Mouse (Mus musculus) embryonic stem cell, embryonic (primary cell): Measurements from ENCODE around the gene Tacr2.

Experiments used
- CTCF ChIA-PET, 4 experiments: fragments of 300-600 bp in 2 of 4; fragments of 350-600 bp in 2 of 4; sonication (Branson Sonifier 250); formaldehyde crosslinking; loops; one replicate each; lab custom pipeline; 2022; ENCODE audit warnings: inconsistent platforms in 2 of 4; lab: Charles Lee
- POLR2A ChIA-PET, 4 experiments: fragments of 300-600 bp in 2 of 4; fragments of 350-600 bp in 2 of 4; sonication (Branson Sonifier 250); formaldehyde crosslinking; loops; one replicate each; lab custom pipeline; 2022; ENCODE audit warnings: antibody characterized with exemption in 4 of 4, inconsistent platforms in 1 of 4; lab: Charles Lee

Tacr2 gene

DNA sequence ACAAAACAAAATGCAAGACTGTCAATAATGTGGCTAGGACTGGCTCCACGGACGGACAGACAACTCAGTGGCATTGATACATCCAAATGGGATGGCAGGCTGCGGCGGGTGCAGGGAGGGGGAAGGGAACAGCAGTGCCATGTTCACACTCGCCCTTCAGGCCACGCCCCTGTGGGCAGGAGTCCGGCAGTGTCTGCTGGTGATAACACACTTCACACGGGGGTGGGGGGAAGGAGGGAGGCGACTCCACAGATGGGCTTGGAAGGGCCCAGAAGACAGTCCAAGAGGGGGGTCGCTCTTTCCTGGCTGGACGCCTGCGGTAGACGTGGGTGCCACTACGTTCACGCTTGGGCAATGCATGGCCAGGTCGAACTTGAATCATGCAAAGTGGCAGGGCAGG is 17.0 kb downstream of the Tacr2 start:
- ChIA-PET POLR2A (interaction anchor here in 1 of 4 experiments (0.6 kb wide), 1 partner anchor 82 kb away, joined by 8 read pairs; no protein-coding TSS in a partner anchor), CTCF (interaction anchor here in 3 of 4 experiments (1.3 to 3.4 kb wide), 5 partner anchors 8 to 142 kb away, joined by 3 to 30 read pairs (median 12); no protein-coding TSS in a partner anchor)

DNA sequence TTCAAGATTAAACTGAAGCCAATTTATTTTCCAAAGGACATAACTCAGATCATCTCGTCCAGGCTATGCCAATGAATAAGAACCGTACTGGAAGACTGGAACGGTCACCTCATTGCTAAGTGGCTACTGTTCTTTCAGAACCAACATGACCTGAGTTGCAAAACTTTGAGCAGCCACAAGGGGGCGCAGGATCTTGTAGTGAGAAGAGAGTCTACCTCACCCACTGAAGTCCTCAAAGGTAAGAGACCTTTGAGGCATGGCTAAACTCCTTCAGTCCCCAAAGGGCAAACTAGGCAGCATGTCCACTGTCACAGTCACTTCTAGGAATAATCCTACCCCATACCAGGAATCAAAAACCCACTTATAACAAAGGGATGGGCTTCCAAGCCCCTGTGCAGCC is 23.0 kb downstream of the Tacr2 start:
- ChIA-PET CTCF (interaction anchor here in 1 of 4 experiments (1.0 kb wide), 1 partner anchor 106 kb away, joined by 3 read pairs; no protein-coding TSS in a partner anchor), POLR2A (no interaction called here)

DNA sequence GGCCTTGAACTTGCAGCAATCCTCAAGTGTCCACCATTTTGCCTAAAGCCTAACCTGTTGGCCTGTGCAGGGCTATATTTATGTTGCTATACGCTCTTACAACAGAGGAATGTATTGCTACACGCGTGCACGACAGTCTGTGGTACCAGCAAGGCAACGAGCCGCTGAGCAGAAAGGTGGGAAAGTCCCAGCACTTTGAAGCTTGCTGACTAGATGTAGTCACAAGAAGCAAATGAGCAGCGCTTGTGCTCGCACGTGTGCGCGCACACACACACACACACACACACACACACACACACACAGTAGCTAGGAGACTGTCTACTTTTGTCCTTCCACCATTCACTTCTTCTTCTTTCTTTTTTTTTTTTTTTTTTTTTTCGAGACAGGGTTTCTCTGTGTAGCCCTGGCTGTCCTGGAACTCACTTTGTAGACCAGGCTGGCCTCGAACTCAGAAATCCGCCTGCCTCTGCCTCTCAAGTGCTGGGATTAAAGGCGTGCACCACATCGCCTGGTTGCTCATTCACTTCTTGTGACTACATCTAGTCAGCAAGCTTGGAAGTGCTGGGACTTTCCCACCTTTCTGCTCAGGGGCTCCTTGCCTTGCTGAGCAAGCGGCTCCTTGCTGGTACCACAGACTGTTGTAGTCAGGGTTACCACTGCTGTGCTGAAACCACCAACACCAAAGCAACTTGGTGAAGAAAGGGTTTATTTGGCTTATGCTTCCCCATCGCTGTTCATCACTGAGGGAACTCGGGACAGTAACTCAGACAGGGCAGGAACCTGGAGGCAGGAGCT is 25.5 kb downstream of the Tacr2 start:
- POLR2A ChIA-PET, result interaction anchor here in 2 of 4 experiments (1.0 to 1.1 kb wide), 2 partner anchors 17 to 127 kb away, joined by 3 read pairs; no protein-coding TSS in a partner anchor

DNA sequence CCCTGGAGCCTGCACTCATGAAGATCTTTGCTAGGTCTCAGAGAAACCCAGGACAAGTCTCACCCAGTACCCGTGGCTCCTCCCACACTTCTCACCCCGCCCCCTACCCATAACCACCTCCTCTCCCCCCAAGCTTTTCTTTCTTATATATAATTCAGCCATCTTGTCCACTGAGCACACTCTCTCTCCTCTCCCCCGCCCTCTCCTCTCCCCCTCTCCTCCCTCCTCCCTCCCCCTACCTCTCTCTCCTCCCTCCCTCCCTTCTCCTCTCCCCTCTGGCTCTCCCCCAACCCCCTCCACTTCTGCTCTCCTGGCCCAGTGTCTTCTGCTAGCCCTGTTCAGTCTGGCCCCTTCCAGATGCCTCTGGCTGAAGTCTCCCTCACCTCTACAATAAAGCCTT is 26.8 kb downstream of the Tacr2 start:
- ChIA-PET CTCF (interaction anchor here in 3 of 4 experiments (0.5 to 1.1 kb wide), 5 partner anchors 18 to 223 kb away, joined by 3 to 4 read pairs (median 3); no protein-coding TSS in a partner anchor), POLR2A (interaction anchor here in 3 of 4 experiments (0.6 to 1.5 kb wide), 7 partner anchors 12 to 208 kb away, joined by 3 to 8 read pairs (median 3); no protein-coding TSS in a partner anchor)

More for the DNA sequence above, 25.5 kb downstream of the Tacr2 start:
- CTCF ChIA-PET, result interaction anchor here in 1 of 4 experiments (0.7 kb wide), 1 partner anchor 15 kb away, joined by 12 read pairs; no protein-coding TSS in a partner anchor

DNA sequence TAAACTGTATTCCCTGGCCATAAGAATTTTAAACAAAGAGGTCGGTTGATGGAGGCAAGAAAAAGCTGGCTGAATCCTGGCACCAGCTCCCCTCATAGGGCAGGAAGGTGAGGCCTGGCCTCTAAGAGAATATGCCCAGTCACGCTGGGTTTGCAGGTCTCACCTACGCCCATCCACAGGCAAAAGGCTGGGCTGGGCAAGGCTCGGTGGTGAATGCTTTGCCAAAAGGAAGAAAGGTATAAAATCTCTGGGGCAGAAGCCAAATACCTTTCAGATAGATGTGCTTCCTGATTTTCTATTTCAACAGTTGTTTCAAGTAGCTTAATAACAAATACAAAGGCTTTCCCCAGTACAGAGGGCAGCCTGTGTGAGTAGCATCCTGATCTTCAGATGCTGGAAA is 27.4 kb downstream of the Tacr2 start:
- ChIA-PET POLR2A (interaction anchor here in 2 of 4 experiments (0.8 to 1.5 kb wide), 6 partner anchors 13 to 207 kb away, joined by 3 to 5 read pairs (median 3); no protein-coding TSS in a partner anchor), CTCF (interaction anchor here in 3 of 4 experiments (0.5 to 1.1 kb wide), 4 partner anchors 19 to 479 kb away, joined by 3 to 4 read pairs (median 4); no protein-coding TSS in a partner anchor)

DNA sequence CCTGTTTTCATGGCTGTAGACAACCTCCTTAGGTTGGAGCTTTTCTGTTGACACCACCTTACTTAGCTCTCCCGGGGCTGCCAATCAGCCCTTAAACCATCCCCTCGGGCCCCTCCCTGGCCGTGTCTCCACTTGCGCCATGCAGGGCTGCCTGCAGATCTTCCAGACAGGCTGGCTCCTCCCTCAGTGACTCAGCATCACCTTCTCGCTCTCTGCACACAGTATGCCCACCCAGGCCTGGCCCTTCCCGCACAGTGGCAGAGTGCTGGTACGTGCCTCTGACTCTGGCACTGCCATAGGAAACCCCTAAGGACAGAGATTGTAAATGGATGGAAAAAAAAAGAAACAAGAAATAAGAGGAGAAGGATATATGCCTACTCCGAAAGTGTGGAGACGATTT is 30.5 kb downstream of the Tacr2 start:
- CTCF ChIA-PET, result interaction anchor here in 3 of 4 experiments (0.5 to 1.4 kb wide), 5 partner anchors 13 to 235 kb away, joined by 3 to 5 read pairs (median 3); no protein-coding TSS in a partner anchor
- POLR2A ChIA-PET, result interaction anchor here in 3 of 4 experiments (0.5 to 2.1 kb wide), 22 partner anchors 11 to 1559 kb away, joined by 3 to 9 read pairs (median 4); no protein-coding TSS in a partner anchor

DNA sequence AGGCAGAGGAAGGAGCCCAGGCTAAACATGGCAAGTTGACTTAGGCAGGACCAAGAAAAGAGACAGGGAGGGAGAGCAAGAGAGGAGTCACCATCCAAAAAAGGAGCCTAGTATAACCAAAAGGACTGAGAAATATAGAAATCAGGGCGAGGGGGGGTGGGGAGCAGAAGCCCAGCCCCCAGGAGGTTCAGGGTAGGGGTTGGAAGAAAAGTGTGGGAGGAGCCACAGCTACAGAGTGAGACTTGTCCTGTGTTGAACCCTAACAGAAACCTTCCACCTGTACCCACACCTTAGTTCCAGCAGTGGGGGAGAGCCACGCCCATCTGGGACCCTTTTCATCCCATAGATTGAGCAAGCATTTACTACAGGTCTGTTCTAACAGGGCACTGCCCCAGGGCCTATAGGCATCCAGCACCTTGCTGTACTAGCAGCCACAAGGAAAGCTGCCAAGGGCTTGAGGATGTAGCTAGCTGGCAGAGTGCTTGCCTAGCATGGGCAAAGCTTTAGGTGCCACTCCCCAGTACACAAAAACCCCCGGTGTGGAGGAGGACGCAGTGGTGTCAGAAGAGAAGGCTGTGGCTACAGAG is 31.1 kb downstream of the Tacr2 start:
- ChIA-PET POLR2A (interaction anchor here in 3 of 4 experiments (0.6 to 2.1 kb wide), 27 partner anchors 9 to 1560 kb away, joined by 3 to 9 read pairs (median 4); no protein-coding TSS in a partner anchor), CTCF (interaction anchor here in 3 of 4 experiments (0.7 to 1.4 kb wide), 4 partner anchors 13 to 234 kb away, joined by 3 to 5 read pairs (median 4); no protein-coding TSS in a partner anchor)

DNA sequence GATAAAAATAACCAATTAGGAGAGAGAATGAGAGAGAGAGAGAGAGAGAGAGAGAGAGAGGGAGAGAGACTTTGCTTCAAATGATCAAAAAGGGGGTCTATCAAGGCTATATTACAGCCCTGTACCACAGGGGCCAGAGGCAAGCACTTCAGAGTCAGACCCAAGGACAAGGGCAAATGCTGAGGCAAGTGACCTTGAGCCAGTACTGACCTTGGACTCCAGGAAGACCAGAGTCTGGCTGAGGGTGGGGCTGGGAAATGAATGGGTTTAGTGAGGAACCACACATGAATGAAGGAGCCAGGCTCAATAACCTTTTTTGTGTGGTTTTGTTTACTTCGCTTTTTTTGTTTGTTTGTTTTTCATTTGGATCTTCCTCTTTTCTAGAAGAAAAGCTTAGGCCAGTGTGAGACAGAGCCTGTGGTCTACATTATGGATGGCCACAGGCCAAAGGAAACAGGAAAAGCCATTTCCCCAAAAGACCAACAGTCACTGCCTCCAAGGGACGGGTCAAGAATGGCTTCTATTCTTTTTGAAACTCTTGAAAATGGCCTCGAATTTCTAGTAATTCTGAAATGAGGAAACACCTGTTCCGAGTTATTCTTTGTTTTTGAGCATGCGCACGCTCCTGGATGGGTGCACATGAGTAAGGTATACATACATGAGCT is 35.4 kb downstream of the Tacr2 start:
- ChIA-PET POLR2A (interaction anchor here in 3 of 4 experiments (0.7 to 1.3 kb wide), 4 partner anchors 11 to 545 kb away, joined by 3 to 5 read pairs (median 4); no protein-coding TSS in a partner anchor), CTCF (interaction anchor here in 2 of 4 experiments (0.5 to 2.1 kb wide), 4 partner anchors 8 to 361 kb away, joined by 3 to 5 read pairs (median 4); no protein-coding TSS in a partner anchor)

DNA sequence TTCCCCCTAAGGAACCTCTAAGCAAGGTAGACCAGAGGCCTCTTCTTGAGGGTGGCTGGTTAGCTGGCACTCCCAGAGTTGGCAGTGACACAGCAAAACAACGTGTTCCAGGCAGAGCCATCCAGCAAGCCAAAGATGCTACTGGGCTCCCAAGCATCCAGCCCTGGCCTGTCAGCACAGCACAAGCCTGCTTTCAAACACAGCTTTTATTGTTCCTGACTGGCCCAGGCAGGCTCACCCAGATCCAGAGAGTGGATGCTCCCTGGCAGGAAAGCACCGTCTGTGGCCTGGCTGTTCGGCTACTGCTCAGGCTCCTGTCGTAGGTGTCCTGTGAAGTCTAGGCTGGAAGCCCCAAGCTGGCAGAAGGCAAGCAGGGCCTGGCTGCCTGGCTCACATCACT is 41.9 kb downstream of the Tacr2 start:
- CTCF ChIA-PET, result interaction anchor here in 2 of 4 experiments (0.9 to 1.7 kb wide), 2 partner anchors 32 to 139 kb away, joined by 3 to 5 read pairs; no protein-coding TSS in a partner anchor
- POLR2A ChIA-PET, result interaction anchor here (0.6 to 3.6 kb wide), 8 partner anchors 11 to 193 kb away, joined by 3 to 9 read pairs (median 4); no protein-coding TSS in a partner anchor

DNA sequence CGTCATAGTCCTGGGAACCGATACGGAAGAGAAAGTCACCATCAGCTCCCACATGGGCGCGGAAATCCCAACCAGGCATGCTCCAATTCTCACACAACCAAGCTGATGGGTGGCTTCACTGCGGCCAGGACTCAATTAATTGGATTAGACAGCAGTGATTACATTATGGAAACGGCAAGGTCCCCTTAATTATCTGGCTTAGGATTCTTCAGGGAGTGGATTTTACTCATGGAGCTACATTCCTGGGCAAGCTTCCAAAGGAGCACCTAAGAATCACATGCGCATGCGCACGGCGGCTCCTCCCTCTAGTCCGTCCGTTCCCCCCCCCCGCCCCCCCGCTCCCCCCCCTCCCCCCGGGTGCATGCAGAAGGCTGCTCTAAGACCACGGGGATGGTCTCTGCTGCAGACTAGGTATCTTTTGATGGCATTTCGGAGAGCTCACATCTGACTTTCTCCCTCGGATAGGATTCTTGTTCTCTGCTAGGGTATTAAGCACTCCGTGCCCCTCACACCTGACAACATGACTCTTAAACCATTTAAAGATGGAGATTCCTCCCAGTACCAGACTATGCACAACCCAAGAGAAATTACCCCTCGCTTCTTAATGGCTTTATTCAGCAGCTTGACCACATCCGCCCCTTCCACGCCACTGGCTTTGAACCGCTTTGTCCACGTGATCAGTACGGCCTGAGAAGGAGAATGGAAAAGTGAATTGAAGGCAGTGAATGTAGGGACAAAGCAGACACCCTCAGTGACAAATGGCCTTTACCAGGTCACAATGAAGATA is 44.0 kb downstream of the Tacr2 start:
- CTCF ChIA-PET, result interaction anchor here in 3 of 4 experiments (0.5 to 2.0 kb wide), 9 partner anchors 9 to 678 kb away, joined by 3 to 8 read pairs (median 4); no protein-coding TSS in a partner anchor
- POLR2A ChIA-PET, result interaction anchor here in 3 of 4 experiments (0.6 to 3.6 kb wide), 23 partner anchors 9 to 191 kb away, joined by 3 to 9 read pairs (median 3); partner anchors contain the start of gene Vps26a (in 1 of the 3)

DNA sequence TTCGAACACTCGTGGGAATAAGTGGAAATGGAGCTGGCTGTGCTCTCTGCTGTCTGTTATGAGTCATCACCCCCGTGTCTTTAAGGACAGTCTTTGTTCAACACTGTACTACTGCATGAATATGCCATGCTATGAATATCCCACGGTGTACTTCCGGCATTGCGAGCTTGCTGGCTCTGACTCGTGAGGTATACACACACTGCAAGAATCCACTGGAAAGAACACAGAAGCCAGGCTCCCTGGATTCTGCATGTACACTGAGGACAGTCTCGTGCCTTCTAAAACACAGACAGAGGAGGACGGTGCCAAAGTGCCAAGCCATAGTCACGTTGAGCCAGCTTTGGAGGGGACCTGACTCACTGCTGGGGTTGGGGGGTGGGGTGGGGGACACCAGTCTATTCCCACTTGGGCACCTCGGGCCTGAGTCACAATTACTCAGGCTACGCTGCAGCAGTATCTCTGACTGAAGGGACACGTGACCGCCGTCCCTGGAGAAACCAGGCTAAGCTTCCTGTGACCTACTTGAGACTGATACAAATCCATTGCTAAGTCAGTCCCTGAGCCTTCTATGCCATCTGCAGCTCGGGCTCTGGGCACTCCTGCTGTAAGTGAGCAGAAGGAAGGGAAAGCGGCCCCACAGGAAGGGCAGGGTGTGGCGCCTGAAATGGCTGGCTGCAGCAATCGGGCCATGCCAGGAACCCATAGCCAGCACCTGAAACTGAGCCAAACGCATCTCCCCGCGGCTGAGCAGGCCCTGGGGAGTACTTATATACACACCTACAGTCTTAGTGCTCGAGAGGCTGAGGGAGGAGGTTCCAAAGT is 48.0 kb downstream of the Tacr2 start:
- POLR2A ChIA-PET, result interaction anchor here in 2 of 4 experiments (0.5 to 1.7 kb wide), 13 partner anchors 10 to 265 kb away, joined by 3 to 8 read pairs (median 4); partner anchors contain the start of genes Supv3l1 (in 1 of the 2) and Vps26a (in 1 of the 2)
- CTCF ChIA-PET, result interaction anchor here in 1 of 4 experiments (0.6 to 0.8 kb wide), 4 partner anchors 8 to 39 kb away, joined by 3 to 5 read pairs (median 4); no protein-coding TSS in a partner anchor

DNA sequence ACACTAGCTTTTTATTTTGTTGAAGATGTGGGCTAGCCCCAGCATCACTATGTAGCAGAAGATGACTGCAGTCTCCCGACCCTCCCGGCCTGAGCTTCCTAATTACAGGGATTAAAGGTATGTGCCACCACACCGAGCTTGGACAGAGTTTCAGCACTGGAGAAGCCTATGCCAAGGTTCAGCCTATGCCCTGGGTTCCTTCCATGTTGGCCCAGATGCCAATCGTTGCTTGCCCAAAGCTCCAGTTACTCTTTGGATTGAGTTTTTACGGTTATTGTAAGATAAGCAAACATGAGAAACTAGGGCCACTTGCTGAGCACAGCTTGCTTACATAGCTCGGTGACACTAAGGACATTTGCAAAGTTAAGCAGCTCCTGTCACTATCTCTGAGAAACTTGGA is 52.9 kb downstream of the Tacr2 start:
- ChIA-PET POLR2A (interaction anchor here in 3 of 4 experiments (0.6 to 1.6 kb wide), 7 partner anchors 8 to 180 kb away, joined by 3 to 9 read pairs (median 3); no protein-coding TSS in a partner anchor), CTCF (interaction anchor here in 1 of 4 experiments (0.6 kb wide), 1 partner anchor 307 kb away, joined by 3 read pairs; no protein-coding TSS in a partner anchor)

DNA sequence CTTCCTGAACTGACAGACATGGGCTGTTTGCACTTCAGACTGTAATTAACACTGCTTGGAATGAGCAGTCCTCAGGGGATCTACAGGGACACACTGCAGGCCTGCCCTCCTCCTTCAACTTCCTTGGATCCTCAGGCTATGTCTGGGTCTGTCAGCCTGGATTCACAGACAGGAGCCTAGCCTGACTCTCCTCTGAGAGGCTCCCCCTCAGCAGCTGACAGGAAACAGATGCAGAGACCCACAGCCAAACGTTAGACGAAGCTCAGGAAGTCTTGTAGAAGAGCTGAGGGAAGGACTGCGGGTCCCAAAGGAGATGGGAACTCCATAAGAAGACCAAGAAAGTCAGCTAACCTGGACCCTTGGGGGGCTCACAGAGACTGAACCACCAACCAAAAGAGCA is 54.2 kb downstream of the Tacr2 start:
- POLR2A ChIA-PET, result no interaction called here
- CTCF ChIA-PET, result no interaction called here

DNA sequence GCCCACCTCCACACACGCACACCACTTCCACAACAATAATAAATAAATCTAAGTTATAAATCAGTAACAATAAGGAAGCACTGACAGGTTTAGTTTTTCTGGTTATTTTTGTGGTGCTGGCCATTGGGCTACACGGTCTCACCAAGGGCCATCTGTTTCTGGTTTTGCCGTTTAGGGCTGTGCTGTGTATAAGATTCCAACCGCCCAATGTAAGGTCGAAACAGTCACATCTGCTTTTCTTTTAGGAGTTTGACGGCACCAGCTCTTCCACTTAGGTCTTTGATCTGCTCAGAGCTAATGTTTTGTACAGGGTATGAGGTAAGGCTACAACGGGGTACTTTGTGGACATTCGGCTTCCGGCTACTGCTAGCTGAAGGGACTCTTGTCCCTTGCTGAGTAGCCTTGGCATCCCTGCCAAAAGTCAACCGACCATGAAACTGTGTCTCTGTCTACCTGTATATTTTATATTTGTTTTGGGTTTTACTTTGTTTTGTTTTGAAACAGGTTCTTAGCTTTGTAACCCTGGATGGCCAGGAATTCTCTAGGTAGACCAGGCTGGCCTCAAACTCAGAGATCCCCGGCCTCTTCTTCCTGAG is 56.8 kb downstream of the Tacr2 start:
- CTCF ChIA-PET, result interaction anchor here in 1 of 4 experiments (0.5 kb wide), 1 partner anchor 56 kb away, joined by 3 read pairs; no protein-coding TSS in a partner anchor
- POLR2A ChIA-PET, result interaction anchor here in 3 of 4 experiments (0.5 to 2.0 kb wide), 7 partner anchors 13 to 181 kb away, joined by 3 to 8 read pairs (median 3); no protein-coding TSS in a partner anchor

DNA sequence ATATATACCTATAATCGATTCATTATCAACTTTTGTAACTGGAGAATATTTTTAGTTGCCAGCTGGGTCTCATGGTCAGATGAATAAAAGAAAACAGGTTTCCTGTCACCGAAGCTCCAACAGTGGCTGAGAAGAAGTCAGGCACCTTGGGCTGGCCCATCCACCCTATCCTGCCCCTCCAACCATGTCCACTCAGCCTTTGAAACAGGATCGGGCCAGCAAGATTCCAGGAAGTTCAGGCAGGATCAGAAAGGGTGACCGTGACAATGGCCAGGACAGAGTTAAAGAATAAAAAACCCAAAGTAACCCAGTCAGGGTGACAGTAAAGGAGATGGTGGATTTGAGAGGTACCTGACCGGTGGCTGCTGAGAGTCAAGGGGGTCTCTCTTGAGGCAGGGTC is 57.4 kb downstream of the Tacr2 start:
- ChIA-PET CTCF (interaction anchor here in 2 of 4 experiments (0.7 to 1.8 kb wide), 2 partner anchors 24 to 48 kb away, joined by 4 to 5 read pairs; no protein-coding TSS in a partner anchor), POLR2A (interaction anchor here in 3 of 4 experiments (0.6 to 2.0 kb wide), 5 partner anchors 9 to 181 kb away, joined by 3 to 8 read pairs (median 4); no protein-coding TSS in a partner anchor)
